Mouse (Mus musculus): ENCODE results near the gene Olfr702.

Olfr702 gene

GRCm38 (mm10) chr7:106833793-106834192 lies at the start of gene Olfr702:
Olfr702 (minus strand) TSS chr7:106833893.
- DNase-seq (ENCODE audit: low read depth, low spot score) = no peak

- no peak for DNase-seq (ENCODE audit: low read depth, low spot score)
Measured at GRCm38 (mm10) chr7:106876791-106877190, 43.1 kb upstream of the Olfr702 start, which contains the start of gene Olfr705. Olfr705 (minus strand) TSS chr7:106876891.

GRCm38 (mm10) chr7:106862885-106863284 lies 29.2 kb upstream of the Olfr702 start, which contains the start of gene Olfr704:
Olfr704 (plus strand) TSS chr7:106863185.
- DNase-seq (ENCODE audit: low read depth, low spot score) = no peak

- no peak for DNase-seq (ENCODE audit: low read depth, low spot score)
Measured at GRCm38 (mm10) chr7:106843060-106843459, 9.4 kb upstream of the Olfr702 start, which contains the start of gene Olfr703. Olfr703 (plus strand) TSS chr7:106843360.

GRCm38 (mm10) chr7:106818414-106818813 lies 15.3 kb downstream of the Olfr702 start:
- no peak for DNase-seq (ENCODE audit: low read depth, low spot score)

- no peak for DNase-seq (ENCODE audit: low read depth, low spot score)
Measured at GRCm38 (mm10) chr7:106815775-106816174, 17.9 kb downstream of the Olfr702 start.

GRCm38 (mm10) chr7:106813829-106814228 lies 19.9 kb downstream of the Olfr702 start, which contains the start of gene Olfr701:
Olfr701 (plus strand) TSS chr7:106814129.
- DNase-seq (ENCODE audit: low read depth, low spot score) = no peak

GRCm38 (mm10) chr7:106808734-106809133 lies 25.0 kb downstream of the Olfr702 start, which contains the start of gene Olfr700:
Olfr700 (minus strand) TSS chr7:106808834.
- DNase-seq (ENCODE audit: low read depth, low spot score) = no peak

- DNase-seq (ENCODE audit: low read depth, low spot score) = no peak
Measured at GRCm38 (mm10) chr7:106793098-106793497, 40.6 kb downstream of the Olfr702 start, which contains the start of gene Olfr699. Olfr699 (minus strand) TSS chr7:106793198.

- DNase-seq (ENCODE audit: low read depth, low spot score) = no peak
Measured at GRCm38 (mm10) chr7:106788330-106788729, 45.4 kb downstream of the Olfr702 start.
